Mouse (Mus musculus) embryonic fibroblast, embryonic 13.5 days (primary cell): ENCODE measurements around the gene Pard3b.

ENCODE experiments used
- CTCF ChIP-seq: IDR thresholded peaks from 2 replicates; pipeline ENCODE4 v1.5.1; 2011; ENCODE audit warnings: mild to moderate bottlenecking, control low read depth, low read length, moderate library complexity, borderline replicate concordance; ENCODE audit not compliant: insufficient read depth
- POLR2A ChIP-seq: IDR thresholded peaks from 2 replicates; pipeline ENCODE4 v1.6.1; 2011; ENCODE audit warnings: low read depth, mild to moderate bottlenecking, control low read depth, low read length, moderate library complexity

GRCm38 (mm10) chr1:62429333-62430182 is 790.9 kb downstream of the Pard3b start:
- TF ChIP-seq CTCF = no peak
- no peak for TF ChIP-seq POLR2A
